ENCODE assay signal across 11 mouse cellular contexts in the genomic region with DNA sequence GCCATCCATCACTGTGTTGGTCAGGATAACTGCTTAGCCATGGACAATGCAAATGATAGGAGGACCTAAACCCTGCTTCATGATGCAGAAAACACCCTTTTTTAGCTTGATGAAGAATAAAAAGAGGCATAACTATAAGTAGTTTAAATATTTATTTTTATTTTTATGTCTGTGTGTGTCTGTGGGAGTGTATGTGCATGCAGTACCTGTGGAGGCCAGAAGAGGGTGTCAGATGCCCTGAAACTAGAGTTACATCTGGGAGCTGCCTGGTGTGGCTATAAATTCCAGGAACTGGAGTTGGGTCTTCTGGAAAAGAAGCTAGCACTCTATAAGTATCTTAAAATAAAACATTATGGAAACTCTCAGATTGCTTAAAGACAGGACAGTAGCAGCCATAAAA.
"Had no signal": no experiment of that assay in that cellular context is flagged by ENCODE, and none has a peak within 500 bp of the region (broad histone marks: within the 10 kb centered on the region; RNA-seq: fewer than 3 reads in every experiment).

No protein-coding gene starts in this region.

- DNase-seq: kidney, adult 2 months; kidney, postnatal 36 days; lung, adult 18-20 months; lung, postnatal 36 days; midbrain, embryonic 14.5 days; right cerebral cortex, postnatal 14 days; thymus, postnatal 36 days had no signal

- H3K9me3 ChIP-seq: kidney, embryonic 15.5 days; limb, embryonic 15.5 days; stomach, embryonic 15.5 days had no signal

- H3K27me3 ChIP-seq: kidney, embryonic 15.5 days; limb, embryonic 15.5 days; stomach, embryonic 15.5 days had no signal

- H3K36me3 ChIP-seq: kidney, embryonic 15.5 days; limb, embryonic 15.5 days; stomach, embryonic 15.5 days had no signal

- H3K4me3 ChIP-seq: kidney, embryonic 15.5 days; limb, embryonic 15.5 days; stomach, embryonic 15.5 days had no signal

- H3K4me2 ChIP-seq: kidney, embryonic 15.5 days; limb, embryonic 15.5 days; stomach, embryonic 15.5 days had no signal

- H3K27ac ChIP-seq: kidney, embryonic 15.5 days; limb, embryonic 15.5 days; liver, embryonic 14.5 days; stomach, embryonic 15.5 days had no signal

- H3K9ac ChIP-seq: kidney, embryonic 15.5 days; limb, embryonic 15.5 days; liver, embryonic 14.5 days; stomach, embryonic 15.5 days had no signal

- H3K4me1 ChIP-seq: limb, embryonic 15.5 days; stomach, embryonic 15.5 days had no signal
